Mouse (Mus musculus) embryonic facial prominence, embryonic 10.5 days (tissue): ENCODE data around the gene Myh9. TPM values are rescaled to one million over a fixed set of nuclear protein-coding genes. Genes with fewer than 3 reads are reported as not detected.

Source experiments
- DNase-seq: peaks from one replicate; pipeline ENCODE4 v3.0.0-alpha.2; 2017; ENCODE audit warnings: low spot score
- H3K27ac ChIP-seq: fragments of 300-500 bp; sonication (generic); replicated peaks from 2 replicates; pipeline ENCODE4 v1.5.1; 2016; ENCODE audit warnings: mild to moderate bottlenecking
- H3K27me3 ChIP-seq: fragments of 300-500 bp; sonication (generic); replicated peaks from 2 replicates; pipeline ENCODE4 v1.6.1; 2016; ENCODE audit warnings: low read depth, mild to moderate bottlenecking; ENCODE audit not compliant: poor library complexity, severe bottlenecking
- H3K36me3 ChIP-seq: fragments of 300-500 bp; sonication (generic); replicated peaks from 2 replicates; pipeline ENCODE4 v1.6.1; 2016; ENCODE audit warnings: mild to moderate bottlenecking, moderate library complexity
- H3K4me1 ChIP-seq: fragments of 300-500 bp; sonication (generic); 2 replicates; pipeline ENCODE4 v1.6.1; 2016
- H3K4me3 ChIP-seq: fragments of 300-500 bp; sonication (generic); 2 replicates; pipeline ENCODE4 v1.5.1; 2016; ENCODE audit warnings: mild to moderate bottlenecking, moderate library complexity
- H3K9me3 ChIP-seq: fragments of 300-500 bp; sonication (generic); 2 replicates; pipeline ENCODE4 v1.6.1; 2016; ENCODE audit warnings: mild to moderate bottlenecking
- WGBS: fragments of 180-500 bp; shearing (Covaris S2); methylation state at CpG from one replicate; pipeline ENCODE4 v1.1.7; 2016; 5-methylcytosine and 5-hydroxymethylcytosine counted together
- polyA plus RNA-seq: library from polyadenylated mRNA; unstranded; fragments of >200 nt; fragmentation: Nextera tagmentation; extraction: Ambion mirVana; gene quantifications from 2 replicates; pipeline ENCODE4 v1.2.1, GENCODE M21; 2016

Myh9 gene
- polyA plus RNA-seq, 1 experiment from 2014 or later = 46.9 TPM

DNA sequence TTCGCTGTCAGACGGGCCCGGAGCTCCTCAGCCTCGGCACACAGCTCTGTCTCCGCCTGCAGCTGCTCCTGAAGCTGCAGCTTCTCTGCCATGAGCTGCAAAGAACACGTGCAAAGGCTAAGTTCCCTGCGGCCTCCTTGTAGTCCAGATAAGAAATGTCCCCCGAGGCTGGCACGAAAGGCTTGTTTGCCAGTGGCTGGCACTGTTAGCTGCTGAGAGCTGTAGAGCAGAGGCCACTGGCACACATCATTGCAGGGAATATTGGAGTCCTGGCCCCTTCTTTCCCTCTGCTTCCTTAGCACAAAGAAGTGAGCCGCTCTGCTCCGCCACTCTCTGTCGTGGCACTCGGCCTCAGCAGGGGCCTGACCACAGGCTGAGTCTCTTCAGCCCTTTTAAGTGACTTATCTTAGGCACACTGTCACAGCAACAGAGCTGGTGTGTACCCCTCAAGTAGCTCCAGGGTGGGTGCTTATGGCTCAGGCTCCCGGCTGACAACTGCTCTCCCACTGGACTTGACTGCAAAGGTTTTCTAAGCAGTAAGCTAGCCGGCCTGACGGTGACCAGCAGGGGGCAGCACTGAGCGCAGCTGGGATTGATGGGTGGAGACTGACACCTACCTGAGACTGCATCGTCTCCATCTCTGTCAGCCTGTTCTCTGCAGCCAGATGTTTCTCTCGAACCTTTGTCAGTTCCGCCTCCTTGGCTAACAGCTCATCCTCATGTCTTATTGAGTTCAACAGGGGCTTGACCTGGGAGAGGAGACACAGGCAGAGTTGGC is 66.6 kb downstream of the Myh9 start:
- no peak overlapping the region for H3K27ac ChIP-seq
- H3K27me3 ChIP-seq = no peaks in the 10 kb centered on the region
- no peaks in the 10 kb centered on the region for H3K9me3 ChIP-seq
- DNase-seq = peak; percentile 87
- no peak overlapping the region for H3K4me3 ChIP-seq
- H3K4me1 ChIP-seq = no peaks in the 10 kb centered on the region
- peaks cover 100% of the 10 kb centered on the region for H3K36me3 ChIP-seq
- 71% methylated on average over 20 of the region's 20 CpGs for WGBS

DNA sequence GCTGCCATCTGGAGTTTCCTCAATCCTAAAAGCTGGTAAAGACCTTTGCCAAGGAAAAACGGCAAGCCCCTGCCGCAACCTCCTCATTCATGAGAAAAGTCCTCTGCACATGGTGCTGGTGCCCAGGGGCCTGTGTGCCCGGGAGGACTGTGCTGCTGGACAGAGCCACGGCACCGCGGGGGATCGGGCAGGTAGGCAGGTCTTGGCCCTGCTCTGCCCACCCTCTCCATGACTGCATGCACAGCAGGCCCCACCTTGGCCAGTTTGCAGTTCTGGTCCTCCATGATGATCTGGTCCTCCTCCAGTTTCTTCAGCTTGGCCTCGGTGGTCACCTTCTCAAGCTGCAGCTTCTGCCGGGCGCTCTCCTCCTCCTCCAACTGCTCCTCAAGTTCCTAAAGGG is 67.7 kb downstream of the Myh9 start:
- Histone ChIP-seq H3K27me3 (no peaks in the 10 kb centered on the region), H3K27ac (no peak overlapping the region), H3K9me3 (no peaks in the 10 kb centered on the region), H3K4me1 (no peaks in the 10 kb centered on the region), H3K36me3 (peaks cover 100% of the 10 kb centered on the region), H3K4me3 (no peak overlapping the region)
- WGBS = 98% methylated on average over 10 of the region's 10 CpGs
- no peak for DNase-seq

DNA sequence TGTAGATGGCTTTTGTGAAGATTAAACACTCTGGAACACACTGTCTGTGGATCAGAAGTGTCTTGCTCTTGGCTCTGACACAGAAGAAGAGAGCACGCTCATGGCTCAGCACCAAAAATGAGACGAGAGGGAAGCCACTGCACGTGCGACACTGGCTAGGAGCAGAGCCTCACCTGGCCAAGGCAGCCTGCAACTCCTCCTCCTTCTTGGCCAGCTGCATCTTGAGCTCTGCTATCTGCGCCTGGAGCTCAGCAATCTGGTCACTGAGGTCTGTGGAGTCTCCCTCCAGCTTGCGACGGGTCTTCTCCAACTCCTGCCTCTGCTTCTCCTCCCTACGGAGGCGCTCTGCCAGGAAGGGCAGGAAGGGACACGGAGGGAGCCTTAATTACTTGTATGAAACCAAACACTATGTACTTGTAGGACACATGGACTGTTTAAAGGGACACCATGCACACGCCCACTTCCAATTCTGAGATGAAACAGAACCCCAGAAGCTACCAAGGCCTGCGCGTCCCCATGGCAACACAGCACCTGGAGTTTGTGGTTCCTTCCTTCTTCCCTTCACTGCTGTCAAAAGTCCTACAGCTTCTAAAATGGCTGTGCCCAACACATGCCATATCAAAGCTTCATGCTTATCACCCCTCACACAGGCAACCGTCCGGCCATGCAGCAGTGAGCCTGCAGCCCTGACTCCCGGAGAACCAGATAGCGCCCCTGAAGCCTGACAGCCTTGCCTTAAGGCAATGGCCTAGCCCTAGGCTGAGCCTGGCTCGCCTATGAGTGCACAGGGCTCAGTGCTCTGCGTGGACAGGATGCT is 68.7 kb downstream of the Myh9 start:
- no peaks in the 10 kb centered on the region for H3K9me3 ChIP-seq
- no peak overlapping the region for H3K27ac ChIP-seq
- H3K4me1 ChIP-seq = no peaks in the 10 kb centered on the region
- H3K27me3 ChIP-seq = no peaks in the 10 kb centered on the region
- H3K4me3 ChIP-seq = no peak overlapping the region
- DNase-seq = no peak
- peaks cover 100% of the 10 kb centered on the region for H3K36me3 ChIP-seq
- 93% methylated on average over 19 of the region's 19 CpGs for WGBS

GRCm38 (mm10) chr15:77770942-77771341 is 71.0 kb downstream of the Myh9 start:
- Histone ChIP-seq H3K9me3 (no peaks in the 10 kb centered on the region), H3K27me3 (no peaks in the 10 kb centered on the region), H3K4me1 (no peaks in the 10 kb centered on the region), H3K36me3 (peaks cover 100% of the 10 kb centered on the region), H3K4me3 (no peak overlapping the region), H3K27ac (no peak overlapping the region)
- no peak for DNase-seq
- WGBS = 94% methylated on average over 9 of the region's 9 CpGs

- H3K27ac ChIP-seq = no peak overlapping the region
- H3K4me1 ChIP-seq = no peaks in the 10 kb centered on the region
- 93% methylated on average over 5 of the region's 5 CpGs for WGBS
- H3K36me3 ChIP-seq = peaks cover 100% of the 10 kb centered on the region
- no peaks in the 10 kb centered on the region for H3K9me3 ChIP-seq
- no peak overlapping the region for H3K4me3 ChIP-seq
- H3K27me3 ChIP-seq = no peaks in the 10 kb centered on the region
- DNase-seq = no peak
Measured at GRCm38 (mm10) chr15:77770341-77770740, 71.6 kb downstream of the Myh9 start.

- H3K36me3 ChIP-seq = peaks cover 100% of the 10 kb centered on the region
- 92% methylated on average over 11 of the region's 11 CpGs for WGBS
Measured at GRCm38 (mm10) chr15:77766981-77767380, 75.0 kb downstream of the Myh9 start.

GRCm38 (mm10) chr15:77765484-77766093 is 76.4 kb downstream of the Myh9 start:
- Histone ChIP-seq H3K36me3 (peaks cover 100% of the 10 kb centered on the region), H3K9me3 (no peaks in the 10 kb centered on the region), H3K27me3 (no peaks in the 10 kb centered on the region), H3K4me3 (no peak overlapping the region), H3K27ac (no peak overlapping the region), H3K4me1 (no peaks in the 10 kb centered on the region)
- WGBS = 93% methylated on average over 16 of the region's 16 CpGs
- no peak for DNase-seq

More at GRCm38 (mm10) chr15:77766981-77767380, 75.0 kb downstream of the Myh9 start:
- no peak overlapping the region for H3K4me3 ChIP-seq
- no peaks in the 10 kb centered on the region for H3K4me1 ChIP-seq
- no peaks in the 10 kb centered on the region for H3K9me3 ChIP-seq
- no peak overlapping the region for H3K27ac ChIP-seq
- DNase-seq = no peak
- H3K27me3 ChIP-seq = no peaks in the 10 kb centered on the region

GRCm38 (mm10) chr15:77764391-77765006 is 77.5 kb downstream of the Myh9 start:
- Histone ChIP-seq H3K9me3 (no peaks in the 10 kb centered on the region), H3K4me1 (no peaks in the 10 kb centered on the region), H3K4me3 (no peak overlapping the region), H3K36me3 (peaks cover 100% of the 10 kb centered on the region), H3K27ac (no peak overlapping the region), H3K27me3 (no peaks in the 10 kb centered on the region)
- no peak for DNase-seq
- WGBS = 86% methylated on average over 13 of the region's 13 CpGs

- no peak for DNase-seq
- Histone ChIP-seq H3K9me3 (no peaks in the 10 kb centered on the region), H3K36me3 (peaks cover 98% of the 10 kb centered on the region), H3K4me1 (no peaks in the 10 kb centered on the region), H3K27me3 (no peaks in the 10 kb centered on the region), H3K4me3 (no peak overlapping the region), H3K27ac (no peak overlapping the region)
- 94% methylated on average over 11 of the region's 11 CpGs for WGBS
Measured at GRCm38 (mm10) chr15:77763702-77764101, 78.3 kb downstream of the Myh9 start.

- Histone ChIP-seq H3K36me3 (peaks cover 91% of the 10 kb centered on the region), H3K27me3 (no peaks in the 10 kb centered on the region), H3K4me3 (no peak overlapping the region), H3K27ac (no peak overlapping the region), H3K9me3 (no peaks in the 10 kb centered on the region), H3K4me1 (no peaks in the 10 kb centered on the region)
- WGBS = 92% methylated on average over 16 of the region's 16 CpGs
- no peak for DNase-seq
Measured at GRCm38 (mm10) chr15:77763050-77763449, 78.9 kb downstream of the Myh9 start.

- Histone ChIP-seq H3K9me3 (no peaks in the 10 kb centered on the region), H3K4me1 (0 out of 2 replicates have a peak, but pooled peaks cover 2% of the 10 kb centered on the region), H3K27ac (no peak overlapping the region), H3K36me3 (peaks cover 78% of the 10 kb centered on the region), H3K27me3 (no peaks in the 10 kb centered on the region), H3K4me3 (no peak overlapping the region)
- WGBS = 79% methylated on average over 22 of the region's 22 CpGs
- DNase-seq = peak; percentile 60
Measured at GRCm38 (mm10) chr15:77761561-77762380, 80.2 kb downstream of the Myh9 start.
